Mouse (Mus musculus) liver, adult 2 months (tissue): ENCODE data around the gene Trim72. TPM values are rescaled to one million over a fixed set of nuclear protein-coding genes. Genes with fewer than 3 reads are reported as not detected.
"Not testable (repeated sequence)": the region's sequence is repeated elsewhere in the genome, so short reads cannot be mapped to it uniquely, and the experiment has no call there.

ENCODE experiments used
- DNase-seq: peaks from one replicate; pipeline ENCODE4 v3.0.0-alpha.2; 2011; ENCODE audit warnings: low read depth, low spot score; ENCODE audit errors: extremely low read depth
- H3K27ac ChIP-seq: fragments of 200-500 bp; replicated peaks from 2 replicates; pipeline ENCODE4 v1.5.1; 2012; ENCODE audit warnings: low read depth, mild to moderate bottlenecking, control low read depth, inconsistent platforms, low read length; ENCODE audit not compliant: insufficient read depth
- H3K27me3 ChIP-seq: fragments of 200-500 bp; 2 replicates; pipeline ENCODE4 v1.6.1; 2012; ENCODE audit warnings: mild to moderate bottlenecking, moderate library complexity, low read length, inconsistent platforms; ENCODE audit not compliant: control insufficient read depth, insufficient read depth
- H3K36me3 ChIP-seq: fragments of 200-500 bp; 2 replicates; pipeline ENCODE4 v1.6.1; 2012; ENCODE audit warnings: low read length, inconsistent platforms; ENCODE audit not compliant: control insufficient read depth, insufficient read depth
- H3K4me1 ChIP-seq: fragments of 200-500 bp; 2 replicates; pipeline ENCODE4 v1.6.1; 2011; ENCODE audit warnings: low read length; ENCODE audit not compliant: control insufficient read depth, insufficient read depth
- H3K4me3 ChIP-seq: fragments of 200-500 bp; 2 replicates; pipeline ENCODE4 v1.5.1; 2011; ENCODE audit warnings: low read depth, mild to moderate bottlenecking, control low read depth, low read length, moderate library complexity; ENCODE audit not compliant: insufficient read depth
- H3K79me2 ChIP-seq: fragments of 200-500 bp; 2 replicates; pipeline ENCODE4 v1.6.1; 2012; ENCODE audit warnings: inconsistent platforms, mild to moderate bottlenecking, low read length, moderate library complexity; ENCODE audit not compliant: control insufficient read depth, insufficient read depth
- H3K9ac ChIP-seq: fragments of 200-500 bp; 2 replicates; pipeline ENCODE4 v1.6.1; 2012; ENCODE audit warnings: low read depth, mild to moderate bottlenecking, control low read depth, inconsistent platforms, low read length
- CTCF ChIP-seq: fragments of 200-500 bp; IDR thresholded peaks from 2 replicates; pipeline ENCODE4 v1.5.1; 2011; ENCODE audit warnings: low read depth, low read length, control low read depth
- POLR2A ChIP-seq: fragments of 200-500 bp; IDR thresholded peaks from 2 replicates; pipeline ENCODE4 v1.6.1; 2011; ENCODE audit warnings: low read length, control low read depth; ENCODE audit not compliant: insufficient read depth; ENCODE audit errors: extremely low read depth
- WGBS: fragments of 180-500 bp; shearing (Covaris S2); methylation state at CpG from one replicate; pipeline ENCODE4 v1.1.7; 2018; 5-methylcytosine and 5-hydroxymethylcytosine counted together
- polyA plus RNA-seq: library from polyadenylated mRNA; depleted of rRNA; stranded (reverse); fragments of >200 nt; gene quantifications from 2 replicates; pipeline ENCODE4 v1.2.3, GENCODE M21; 2012
- total RNA-seq: library from RNA; depleted of rRNA; stranded (reverse); fragments of >200 nt; gene quantifications from 2 replicates; pipeline ENCODE4 v1.2.3, GENCODE M21; 2014

The Trim72 gene
- total and polyA plus RNA-seq, 2 experiments = 0.15 to 0.28 TPM

DNA sequence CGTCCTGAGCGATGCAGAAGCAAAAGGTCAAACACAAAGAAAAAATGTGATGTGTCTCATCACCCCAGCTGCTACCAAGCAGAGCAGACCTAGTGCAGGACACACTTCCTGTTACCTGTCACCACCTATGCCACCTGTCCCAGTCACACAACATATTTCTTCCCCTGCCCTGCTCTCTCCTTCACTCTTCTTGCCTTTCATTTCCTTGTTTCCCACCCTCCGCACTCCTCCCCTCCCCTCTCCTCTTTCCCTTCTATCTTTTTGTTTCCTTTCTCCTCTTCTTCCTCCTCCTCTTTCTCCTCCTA is 29.2 kb downstream of the Trim72 start:
- TF ChIP-seq POLR2A = no peak
- TF ChIP-seq CTCF = no peak
- Histone ChIP-seq H3K4me1 (peaks cover 15% of the 10 kb centered on the region), H3K27ac (peak overlapping the region; percentile 99), H3K4me3 (no peak overlapping the region), H3K9ac (no peak overlapping the region), H3K27me3 (no peaks in the 10 kb centered on the region), H3K36me3 (no peaks in the 10 kb centered on the region), H3K79me2 (no peaks in the 10 kb centered on the region)
- DNase-seq = no peak
- 89% methylated on average over 3 of the region's 3 CpGs for WGBS

DNA sequence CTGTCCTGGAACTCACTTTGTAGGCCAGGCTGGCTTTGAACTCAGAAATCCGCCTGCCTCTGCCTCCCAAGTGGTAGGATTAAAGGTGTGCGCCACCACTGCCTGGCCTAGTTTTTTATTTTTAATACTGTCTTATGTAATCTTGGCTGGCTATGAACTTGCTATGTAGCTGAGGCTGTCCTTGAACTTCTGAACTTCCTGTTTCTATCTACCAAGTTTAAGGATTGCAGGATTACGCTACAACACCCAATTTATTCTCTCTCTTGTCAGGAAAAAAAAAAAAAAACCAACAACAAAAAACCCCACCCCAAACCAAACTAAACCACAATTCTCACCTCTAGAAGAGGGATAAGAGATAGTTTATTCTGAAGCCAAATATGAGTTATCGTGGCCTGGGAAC is 29.9 kb downstream of the Trim72 start:
- peak; percentile 59 for DNase-seq
- WGBS = 59% methylated on average over 4 of the region's 4 CpGs
- Histone ChIP-seq H3K4me1 (peaks cover 15% of the 10 kb centered on the region), H3K27me3 (no peaks in the 10 kb centered on the region), H3K27ac (no peak overlapping the region), H3K79me2 (no peaks in the 10 kb centered on the region), H3K9ac (no peak overlapping the region), H3K36me3 (no peaks in the 10 kb centered on the region), H3K4me3 (no peak overlapping the region)
- TF ChIP-seq CTCF = no peak
- TF ChIP-seq POLR2A = no peak

DNA sequence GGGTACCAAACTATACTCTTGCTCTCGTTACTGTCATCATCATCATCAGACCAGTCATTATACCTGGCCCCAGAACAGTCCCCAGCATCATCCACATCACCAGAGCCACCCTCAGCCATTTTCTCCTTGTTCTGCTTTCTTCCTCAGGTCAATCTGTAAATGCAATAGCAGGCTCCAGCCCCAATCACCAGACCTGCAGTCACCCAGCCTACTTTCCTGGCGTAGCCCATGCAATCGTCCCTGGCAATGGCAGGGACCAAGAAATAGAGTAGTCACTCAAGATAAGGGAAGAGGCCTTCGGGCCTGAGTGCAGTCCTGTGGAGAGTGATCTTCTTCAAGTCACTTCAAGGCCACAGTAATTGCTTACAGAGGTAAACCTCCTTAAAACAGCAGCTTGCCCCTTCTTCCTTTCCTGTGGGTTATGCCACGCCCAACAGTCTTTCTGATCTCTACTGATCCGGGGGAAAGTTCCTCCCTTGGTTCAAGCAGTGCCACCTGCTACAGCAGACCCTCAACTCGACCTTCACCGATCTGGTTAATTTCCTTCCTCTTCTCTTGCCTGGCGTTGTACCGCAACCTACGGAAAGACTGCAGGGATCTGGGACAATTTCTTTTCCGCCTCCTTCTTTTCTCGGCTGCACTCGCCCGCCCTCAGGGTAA is 38.5 kb downstream of the Trim72 start:
- not testable (repeated sequence) for H3K27me3 ChIP-seq, DNase-seq
- WGBS = 82% methylated on average over 15 of the region's 15 CpGs

DNA sequence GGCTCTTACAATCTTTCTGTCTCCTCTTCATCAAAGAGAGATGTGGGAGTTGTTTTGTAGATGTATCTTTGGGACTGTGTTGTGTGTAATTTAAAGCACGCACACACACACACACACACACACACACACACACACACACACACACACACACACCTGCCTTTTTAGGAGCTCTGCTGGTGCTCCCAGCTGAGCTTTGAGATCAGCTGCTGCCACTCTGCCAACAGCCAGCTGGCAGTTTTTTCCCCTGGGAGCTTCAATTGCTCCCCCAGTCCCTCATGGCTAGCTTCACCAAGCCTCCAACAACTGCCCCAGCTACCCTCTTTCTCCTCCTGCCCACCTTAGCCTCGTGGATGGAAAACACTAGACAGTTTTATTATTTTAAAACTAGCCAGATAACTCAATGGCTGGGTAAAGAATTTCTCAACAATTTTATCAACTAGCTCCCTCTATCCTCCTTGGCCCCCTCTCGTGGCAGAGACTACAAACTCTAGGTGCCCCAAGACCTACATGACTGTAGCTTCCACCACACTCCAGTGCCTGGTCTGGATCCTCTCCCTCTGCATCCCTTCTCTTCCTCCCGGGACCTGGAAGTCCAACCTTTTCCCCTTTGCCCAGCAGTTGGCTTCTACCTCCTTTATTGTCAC is 40.5 kb downstream of the Trim72 start:
- no peak for DNase-seq
- no peaks in the 10 kb centered on the region for H3K36me3 ChIP-seq
- no peaks in the 10 kb centered on the region for H3K4me1 ChIP-seq
- H3K9ac ChIP-seq = no peak overlapping the region
- TF ChIP-seq POLR2A = no peak
- no peaks in the 10 kb centered on the region for H3K27me3 ChIP-seq
- H3K27ac ChIP-seq = no peak overlapping the region
- no peak overlapping the region for H3K4me3 ChIP-seq
- WGBS = 68% methylated on average over 4 of the region's 4 CpGs
- H3K79me2 ChIP-seq = no peaks in the 10 kb centered on the region

More for the DNA sequence above, 38.5 kb downstream of the Trim72 start:
- H3K4me1 ChIP-seq, H3K4me3 ChIP-seq, H3K9ac ChIP-seq, H3K36me3 ChIP-seq, H3K27ac ChIP-seq, H3K79me2 ChIP-seq: not testable (repeated sequence)

DNA sequence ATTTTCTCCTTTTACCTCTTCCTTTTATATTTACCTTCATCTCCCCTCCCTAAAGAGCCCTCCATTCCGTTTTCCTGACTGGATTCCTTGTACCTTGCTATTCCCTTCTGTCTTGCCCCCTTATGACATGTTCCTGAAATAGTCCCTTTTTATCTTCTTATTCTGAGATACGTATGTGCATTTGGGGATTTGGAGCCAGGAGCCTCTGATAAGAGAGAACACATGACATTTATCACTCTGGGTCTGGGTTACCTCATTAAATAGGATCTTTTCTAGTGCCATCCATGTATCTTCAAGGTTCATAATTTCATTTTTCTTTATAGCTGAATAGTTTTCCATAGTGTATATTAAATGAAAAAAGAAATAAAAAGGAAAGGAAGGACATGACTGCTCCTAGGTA is 41.9 kb downstream of the Trim72 start:
- H3K4me3 ChIP-seq = no peak overlapping the region
- 70% methylated on average over 2 of the region's 2 CpGs for WGBS

DNA sequence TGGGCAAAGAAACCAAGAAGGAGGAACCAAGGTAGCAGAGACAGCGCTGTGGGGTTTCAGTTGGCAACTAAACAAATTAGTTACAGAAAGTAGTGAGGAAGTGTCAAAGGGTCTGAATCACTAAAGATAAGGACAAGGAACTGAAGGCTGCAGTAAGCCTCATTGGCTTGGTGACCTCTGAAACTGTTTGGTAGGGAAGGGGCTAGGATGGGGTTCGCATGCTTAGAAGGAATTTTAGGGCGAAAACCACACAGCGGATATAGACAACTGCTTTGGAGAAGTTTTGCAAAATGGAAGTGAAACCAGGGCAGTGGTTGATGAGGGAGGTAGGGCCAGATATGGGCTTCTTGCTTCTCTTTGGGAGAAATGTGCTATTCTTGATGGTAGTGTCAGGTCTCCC is 45.1 kb downstream of the Trim72 start:
- H3K27me3 ChIP-seq = no peaks in the 10 kb centered on the region
- H3K36me3 ChIP-seq = no peaks in the 10 kb centered on the region
- H3K79me2 ChIP-seq = no peaks in the 10 kb centered on the region
- TF ChIP-seq CTCF = no peak
- TF ChIP-seq POLR2A = no peak
- H3K4me3 ChIP-seq = no peak overlapping the region
- peaks cover 4% of the 10 kb centered on the region; the same call in 1 of the 2 replicates for H3K4me1 ChIP-seq
- no peak overlapping the region for H3K9ac ChIP-seq
- DNase-seq = peak; percentile 27
- WGBS = 79% methylated on average over 4 of the region's 4 CpGs
- H3K27ac ChIP-seq = no peak overlapping the region

More for the DNA sequence above, 41.9 kb downstream of the Trim72 start:
- no peak for DNase-seq
- no peaks in the 10 kb centered on the region for H3K36me3 ChIP-seq
- H3K9ac ChIP-seq = no peak overlapping the region
- TF ChIP-seq CTCF = no peak
- no peak for TF ChIP-seq POLR2A
- H3K4me1 ChIP-seq = no peaks in the 10 kb centered on the region
- no peaks in the 10 kb centered on the region for H3K27me3 ChIP-seq
- no peaks in the 10 kb centered on the region for H3K79me2 ChIP-seq
- H3K27ac ChIP-seq = no peak overlapping the region
